Mouse (Mus musculus): ENCODE measurements at regions not wholly inside any gene's neighbourhood (a gene's known extent, or its start where the extent isn't known, plus 50 kb on each side); places are given as distances from the start of the nearest gene placed in this dataset.
A peak's percentile ranks its signal among the peaks of the same experiment; 100 is the strongest.
"Not testable (repeated sequence)": the region's sequence is repeated elsewhere in the genome, so short reads cannot be mapped to it uniquely, and the experiment has no call there.

- not testable (repeated sequence) for H3K36me3 ChIP-seq (ENCODE audit: control insufficient read depth, insufficient read depth, low read length); H3K4me1 ChIP-seq (ENCODE audit: control insufficient read depth, insufficient read depth, insufficient read length); H3K4me3 ChIP-seq (ENCODE audit: extremely low read depth, insufficient read depth, insufficient read length); H3K27ac ChIP-seq (ENCODE audit: insufficient read depth, low read length); DNase-seq (ENCODE audit: low read depth in 1 of 2, low spot score in 2 of 2); H3K27me3 ChIP-seq (ENCODE audit: control insufficient read depth, insufficient read depth, low read length)
- WGBS: no CpG with 5 or more reads among the region's 1 CpGs
Measured at GRCm38 (mm10) chr7:106296912-106297311, 81.8 kb upstream of the Gvin1 start.

- not testable (repeated sequence) for H3K36me3 ChIP-seq (ENCODE audit: control insufficient read depth, insufficient read depth, low read length); DNase-seq (ENCODE audit: low read depth in 1 of 2, low spot score in 2 of 2); H3K27ac ChIP-seq (ENCODE audit: insufficient read depth, low read length); H3K27me3 ChIP-seq (ENCODE audit: control insufficient read depth, insufficient read depth, low read length); H3K4me1 ChIP-seq (ENCODE audit: control insufficient read depth, insufficient read depth, insufficient read length); H3K4me3 ChIP-seq (ENCODE audit: extremely low read depth, insufficient read depth, insufficient read length)
Measured at GRCm38 (mm10) chr7:106284841-106285240, 69.7 kb upstream of the Gvin1 start.

- H3K36me3 ChIP-seq (ENCODE audit: control insufficient read depth, insufficient read depth, low read length); H3K4me1 ChIP-seq (ENCODE audit: control insufficient read depth, insufficient read depth, insufficient read length); H3K27me3 ChIP-seq (ENCODE audit: control insufficient read depth, insufficient read depth, low read length); H3K4me3 ChIP-seq (ENCODE audit: extremely low read depth, insufficient read depth, insufficient read length); DNase-seq (ENCODE audit: low read depth in 1 of 2, low spot score in 2 of 2); H3K27ac ChIP-seq (ENCODE audit: insufficient read depth, low read length): not testable (repeated sequence)
Measured at GRCm38 (mm10) chr7:106279946-106280345, 64.8 kb upstream of the Gvin1 start.

DNA sequence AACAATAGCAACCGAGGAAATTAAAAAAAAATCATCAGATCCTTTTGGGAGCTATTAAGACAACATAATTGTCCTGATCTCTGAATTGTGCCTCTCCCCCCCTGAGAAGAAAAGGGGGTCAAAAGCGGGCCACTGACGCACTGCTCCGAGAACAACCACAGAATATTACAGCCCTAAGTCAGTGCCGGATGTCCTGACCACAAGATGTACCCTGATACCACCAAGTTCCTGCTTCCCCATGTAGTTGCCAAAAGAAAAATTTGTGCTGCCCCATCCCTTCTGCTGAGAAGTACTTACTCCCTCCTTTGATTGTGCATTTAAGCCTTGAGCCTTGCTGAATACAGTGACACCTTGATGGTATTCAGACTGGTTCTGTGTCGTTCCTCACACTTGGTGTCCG is 55.8 kb upstream of the Gvin1 start:
- not testable (repeated sequence) for H3K4me1 ChIP-seq (ENCODE audit: control insufficient read depth, insufficient read depth, insufficient read length); H3K4me3 ChIP-seq (ENCODE audit: extremely low read depth, insufficient read depth, insufficient read length); H3K36me3 ChIP-seq (ENCODE audit: control insufficient read depth, insufficient read depth, low read length); H3K27me3 ChIP-seq (ENCODE audit: control insufficient read depth, insufficient read depth, low read length); H3K27ac ChIP-seq (ENCODE audit: insufficient read depth, low read length)
- WGBS: 64% methylated on average over 7 of the region's 7 CpGs
- peak in 1 of 2 experiments; percentile 7 for DNase-seq (ENCODE audit: low read depth in 1 of 2, low spot score in 2 of 2)
